In the genomic region with DNA sequence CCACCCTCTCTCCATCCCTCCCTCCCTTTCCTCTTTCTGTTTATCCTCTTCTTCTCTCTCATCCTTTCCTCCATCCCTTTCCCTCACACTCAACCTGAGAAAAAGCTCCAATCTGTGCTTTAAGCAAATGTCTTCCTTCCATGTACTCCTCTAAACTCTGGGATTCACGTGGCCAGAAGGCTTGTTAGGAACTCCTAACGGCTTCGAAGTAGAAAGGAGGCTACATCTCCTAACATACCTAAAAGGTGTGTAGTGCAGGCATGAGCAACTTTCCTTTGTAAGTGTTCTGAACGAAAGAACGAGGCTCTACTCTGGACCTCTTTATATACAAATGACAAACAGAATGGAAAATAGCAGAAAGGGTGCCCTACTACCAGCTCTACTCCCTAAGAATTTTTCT, we compare ENCODE assay signal across 10 mouse cellular contexts. TPM values are rescaled to one million over a fixed set of nuclear protein-coding genes. Genes with fewer than 3 reads are reported as not detected.
A peak's percentile ranks its signal among the peaks of the same experiment; 100 is the strongest.
DNase-seq lines count a peak whose midpoint lies in the region; ATAC-seq lines count a peak whose summit lies in the region.
"Had no signal": no experiment of that assay in that cellular context is flagged by ENCODE, and none has a peak within 500 bp of the region (broad histone marks: within the 10 kb centered on the region; RNA-seq: fewer than 3 reads in every experiment).

No protein-coding gene starts in this region.

- H3K9ac ChIP-seq in lung, embryonic 16.5 days (ENCODE audit: low read length): no peak overlapping the region
- no peak overlapping the region for H3K9ac ChIP-seq in limb, embryonic 11.5 days (ENCODE audit: low read length)
- H3K9ac ChIP-seq in stomach, embryonic 15.5 days: no peak overlapping the region

- no peak for ATAC-seq in lung, embryonic 16.5 days (ENCODE audit: low read depth)
- no peak for ATAC-seq in limb, embryonic 11.5 days (ENCODE audit: insufficient number of reproducible peaks, low FRiP score, low TSS enrichment, low read depth)
- ATAC-seq in stomach, embryonic 15.5 days (ENCODE audit: insufficient read depth, low FRiP score, low read depth): no peak
- ATAC-seq: inflammation-experienced regulatory T-cells, adult 6 months had no signal

- H3K4me3 ChIP-seq in lung, embryonic 16.5 days (ENCODE audit: low read length): no peak overlapping the region
- no peak overlapping the region for H3K4me3 ChIP-seq in limb, embryonic 11.5 days (ENCODE audit: low read depth, low read length)
- H3K4me3 ChIP-seq in stomach, embryonic 15.5 days (replicated peaks): peak overlapping the region; percentile 69

- H3K4me1 ChIP-seq in lung, embryonic 16.5 days (replicated peaks; ENCODE audit: control insufficient read depth, insufficient read depth, low read length): peaks cover 7% of the 10 kb centered on the region
- H3K4me1 ChIP-seq in limb, embryonic 11.5 days (ENCODE audit: control insufficient read depth, insufficient read depth, low read length): peaks cover 18% of the 10 kb centered on the region; the same call in 1 of the 2 replicates
- H3K4me1 ChIP-seq in stomach, embryonic 15.5 days: no peaks in the 10 kb centered on the region

- H3K4me2 ChIP-seq in lung, embryonic 16.5 days (ENCODE audit: low read depth, low read length): peak overlapping the region; percentile 66
- peak overlapping the region; percentile 47 for H3K4me2 ChIP-seq in limb, embryonic 11.5 days (ENCODE audit: low read depth, severe bottlenecking)
- H3K4me2 ChIP-seq in stomach, embryonic 15.5 days: peak overlapping the region; percentile 71

- H3K27me3 ChIP-seq in lung, embryonic 16.5 days (ENCODE audit: control insufficient read depth, insufficient read depth, low read depth, low read length): peaks cover 37% of the 10 kb centered on the region
- peaks cover 44% of the 10 kb centered on the region for H3K27me3 ChIP-seq in limb, embryonic 11.5 days (ENCODE audit: control insufficient read depth, insufficient read depth, low read length)
- H3K27me3 ChIP-seq in stomach, embryonic 15.5 days (replicated peaks): no peaks in the 10 kb centered on the region

- no peak overlapping the region for H3K27ac ChIP-seq in lung, embryonic 16.5 days (ENCODE audit: low read length)
- H3K27ac ChIP-seq in limb, embryonic 11.5 days (replicated peaks; ENCODE audit: low read depth, low read length): no peak overlapping the region
- H3K27ac ChIP-seq in stomach, embryonic 15.5 days: peak overlapping the region; percentile 55; the same call in 1 of the 2 replicates

- WGBS in lung, embryonic 16.5 days: 35% methylated on average over 5 of the region's 5 CpGs
- whole genome bisulfite sequencing in limb, embryonic 11.5 days: 9% methylated on average over 5 of the region's 5 CpGs
- 28% methylated on average over 5 of the region's 5 CpGs for WGBS in stomach, embryonic 15.5 days

- DNase-seq in heart, adult 11 months: peak; percentile 44
- DNase-seq in heart, postnatal 10 days: no peak
- DNase-seq in lung, postnatal 36 days: no peak
- DNase-seq in limb, embryonic 11.5 days (ENCODE audit: low spot score): no peak
- no peak for DNase-seq in embryo, embryonic 11 days
- DNase-seq in T-cell, adult 2 months (ENCODE audit: low spot score): no peak
- DNase-seq: B cell, adult 2 months had no signal

- H3K9me3 ChIP-seq in lung, embryonic 16.5 days (ENCODE audit: control insufficient read depth, low read length): no peaks in the 10 kb centered on the region
- H3K9me3 ChIP-seq in limb, embryonic 11.5 days (ENCODE audit: control insufficient read depth, low read length): no peaks in the 10 kb centered on the region
- no peaks in the 10 kb centered on the region for H3K9me3 ChIP-seq in stomach, embryonic 15.5 days

- intact Hi-C loops in heart, postnatal 10 days (cut with DNase I): loop anchor here (5.0 to 10.0 kb wide), 3 partner anchors 490 to 1808 kb away; partner anchors contain the start of gene BC052040

- no peaks in the 10 kb centered on the region for H3K36me3 ChIP-seq in lung, embryonic 16.5 days (ENCODE audit: control insufficient read depth, insufficient read depth, low read length)
- H3K36me3 ChIP-seq in limb, embryonic 11.5 days (ENCODE audit: control insufficient read depth, insufficient read depth, low read length): no peaks in the 10 kb centered on the region
- H3K36me3 ChIP-seq in stomach, embryonic 15.5 days: no peaks in the 10 kb centered on the region

RNA-seq across cellular contexts. Expression of gene Meis2, which starts 7.1 kb away (rescaled TPM):
- total RNA-seq in heart, postnatal 10 days (2021): 10 to 100 TPM; 22.4 to 27.5 TPM
- 21.5 and 24.2 TPM in 2 replicates for polyA plus RNA-seq in lung, embryonic 16.5 days (2015; fragmentation: Nextera tagmentation; extraction: Ambion mirVana)
- 51.4 and 53.9 TPM in 2 replicates for polyA plus RNA-seq in limb, embryonic 11.5 days (2014; fragmentation: Nextera tagmentation; extraction: Ambion mirVana)
- polyA plus RNA-seq in stomach, embryonic 15.5 days (2015; fragmentation: Nextera tagmentation; extraction: Ambion mirVana): 53.0 and 57.8 TPM in 2 replicates
